Mouse (Mus musculus) hindbrain, embryonic 10.5 days (tissue): ENCODE results near the gene Cstf1. TPM values are rescaled to one million over a fixed set of nuclear protein-coding genes. Genes with fewer than 3 reads are reported as not detected.

Source experiments
- polyA plus RNA-seq: library from polyadenylated mRNA; unstranded; fragments of >200 nt; fragmentation: Nextera tagmentation; extraction: Ambion mirVana; gene quantifications from 2 replicates; pipeline ENCODE4 v1.2.1, GENCODE M21; 2016

The Cstf1 gene
- polyA plus RNA-seq, 1 experiment from 2014 or later = 49.7 TPM

Other genes starting within 250 kb of the Cstf1 start
- gene Mc3r, start 122.2 kb upstream of the Cstf1 start, polyA plus RNA-seq = not detected in 2 replicates
- 32.6 and 34.0 TPM in 2 replicates for gene Fam210b, start 25.1 kb upstream of the Cstf1 start, polyA plus RNA-seq
- gene Aurka, start 146 bp upstream of the Cstf1 start, polyA plus RNA-seq = 168 and 202 TPM in 2 replicates
- gene Cass4, start 23.1 kb downstream of the Cstf1 start, polyA plus RNA-seq = 0.12 and 0.26 TPM in 2 replicates
- 89.3 and 98.1 TPM in 2 replicates for gene Rtf2, start 69.9 kb downstream of the Cstf1 start, polyA plus RNA-seq
- 1.6 and 1.8 TPM in 2 replicates for gene Gcnt7, start 87.9 kb downstream of the Cstf1 start, polyA plus RNA-seq
- 0.25 TPM in 1 of 2 replicates, not detected in the other for gene Fam209, start 101.8 kb downstream of the Cstf1 start, polyA plus RNA-seq
- 3.3 and 5.5 TPM in 2 replicates for gene Tfap2c, start 178.9 kb downstream of the Cstf1 start, polyA plus RNA-seq